Mouse (Mus musculus) C3H10T1/2 (cell line): Measurements from ENCODE around the gene BC017158. TPM values are rescaled to one million over a fixed set of nuclear protein-coding genes. Genes with fewer than 3 reads are reported as not detected.

Source experiments
- polyA plus RNA-seq, 2 experiments: library from polyadenylated mRNA; unstranded; fragments of >200 nt; fragmentation: generic; extraction: Trizol; gene quantifications; one replicate each; pipeline ENCODE4 v1.2.1; 2012; ENCODE audit warnings: missing spikeins in 2 of 2

Gene BC017158
- polyA plus RNA-seq, result 10 to 100 TPM; 10.9 to 13.9 TPM

GRCm38 (mm10) chr7:128297617-128298480 lies at the start of gene BC017158:
BC017158 (minus strand) TSS chr7:128298170.

DNA sequence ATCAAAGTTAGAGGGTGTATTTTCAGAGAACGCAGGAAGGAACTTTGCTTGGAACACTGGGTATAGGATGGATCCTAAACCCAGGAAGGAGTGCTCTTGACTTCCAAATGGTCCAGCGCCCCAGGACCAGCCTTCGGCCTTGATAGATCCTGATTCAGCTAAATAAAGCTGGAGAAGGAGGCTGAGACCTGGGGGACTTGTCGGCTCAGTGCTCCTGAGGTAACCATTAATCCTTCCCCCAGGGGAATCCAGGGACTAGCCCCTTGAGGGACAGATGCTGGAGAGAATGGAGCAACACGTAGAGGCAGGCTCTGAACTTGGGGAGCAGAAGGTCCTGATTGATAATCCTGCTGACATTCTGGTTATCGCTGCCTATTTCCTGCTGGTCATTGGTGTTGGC lies 32.6 kb downstream of the BC017158 start, which contains the start of gene Slc5a2:
TSS of gene Slc5a2 (plus strand) at position 247 of the 400 bp plus-strand sequence.

GRCm38 (mm10) chr7:128246496-128247391 lies 51.2 kb downstream of the BC017158 start, which contains the start of gene Tgfb1i1:
Tgfb1i1 (plus strand) TSS chr7:128246812.

DNA sequence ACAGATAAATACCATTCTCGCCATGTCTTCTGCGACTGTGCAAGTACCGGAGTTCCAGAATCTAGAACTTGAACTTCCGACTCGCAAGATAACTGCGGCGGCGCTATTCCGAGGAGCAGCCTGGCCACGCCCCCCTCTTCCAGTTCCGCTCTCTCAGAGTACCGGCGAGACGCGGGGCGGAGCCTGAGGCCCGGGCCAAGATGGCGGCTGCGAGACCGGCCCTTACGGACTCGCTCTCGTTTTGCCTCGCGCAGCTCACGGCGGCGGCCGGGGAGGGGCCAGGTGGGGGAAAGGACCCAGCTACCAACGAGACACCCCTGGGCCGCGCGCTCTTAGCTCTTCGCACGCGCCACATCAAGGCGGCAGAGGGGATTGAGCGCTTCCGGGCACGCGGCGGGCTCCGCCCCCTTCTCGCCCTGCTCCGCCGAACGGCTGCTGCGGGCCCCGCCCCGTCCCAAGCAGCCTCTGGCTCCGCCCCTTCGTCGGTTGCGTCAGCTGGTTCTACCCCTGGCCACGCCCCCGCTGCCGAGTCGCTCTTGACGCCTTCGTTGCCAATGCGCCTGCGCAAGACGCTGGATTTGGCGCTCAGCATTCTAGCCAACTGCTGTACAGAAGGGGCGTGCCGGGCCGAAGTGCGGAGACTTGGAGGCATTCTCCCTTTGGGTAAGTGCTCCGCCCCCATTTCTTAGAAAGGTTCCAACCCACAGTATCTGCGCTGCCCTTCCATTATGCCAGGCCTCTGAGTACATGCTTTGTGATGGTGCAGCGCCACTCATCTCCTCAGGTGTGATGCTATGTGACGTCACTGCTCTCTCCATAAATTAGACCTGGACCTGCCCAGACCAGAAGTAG lies 59.8 kb downstream of the BC017158 start, which contains the start of gene 9130023H24Rik:
TSS of gene 9130023H24Rik (minus strand) at position 105 of the 852 bp plus-strand sequence.

GRCm38 (mm10) chr7:128236856-128237592 lies 60.9 kb downstream of the BC017158 start, which contains the start of gene Armc5:
Armc5 (plus strand) TSS chr7:128237342.

Other genes starting within 250 kb of the BC017158 start
- gene Itgam, start 235.5 kb downstream of the BC017158 start, polyA plus RNA-seq, result not detected
- gene Gm49368, start 235.5 kb downstream of the BC017158 start, polyA plus RNA-seq, result not detected
- not detected for gene Itgax, start 168.6 kb downstream of the BC017158 start, polyA plus RNA-seq
- not detected for gene Itgad, start 143.8 kb downstream of the BC017158 start, polyA plus RNA-seq
- gene Cox6a2, start 91.8 kb downstream of the BC017158 start, polyA plus RNA-seq, result under 1 TPM; 0.14 to 0.90 TPM
- 10 to 100 TPM; 12.7 to 12.8 TPM for gene Armc5, start 60.8 kb downstream of the BC017158 start, polyA plus RNA-seq
- 1 to 10 TPM in 1 of 2 experiments, under 1 TPM in 1; 0.51 to 3.1 TPM for gene 9130023H24Rik, start 60.1 kb downstream of the BC017158 start, polyA plus RNA-seq
- 100 to 1,000 TPM in 1 of 2 experiments, 10 to 100 TPM in 1; 59.9 to 101 TPM for gene Tgfb1i1, start 51.4 kb downstream of the BC017158 start, polyA plus RNA-seq
- not detected for gene Slc5a2, start 32.5 kb downstream of the BC017158 start, polyA plus RNA-seq
- gene Rgs10, start 120.6 kb upstream of the BC017158 start, polyA plus RNA-seq, result 10 to 100 TPM; 21.1 to 38.4 TPM
- 10 to 100 TPM; 11.8 to 22.1 TPM for gene Tial1, start 163.5 kb upstream of the BC017158 start, polyA plus RNA-seq
- gene Bag3, start 225.4 kb upstream of the BC017158 start, polyA plus RNA-seq, result 10 to 100 TPM; 41.2 to 73.9 TPM